In the genomic region with DNA sequence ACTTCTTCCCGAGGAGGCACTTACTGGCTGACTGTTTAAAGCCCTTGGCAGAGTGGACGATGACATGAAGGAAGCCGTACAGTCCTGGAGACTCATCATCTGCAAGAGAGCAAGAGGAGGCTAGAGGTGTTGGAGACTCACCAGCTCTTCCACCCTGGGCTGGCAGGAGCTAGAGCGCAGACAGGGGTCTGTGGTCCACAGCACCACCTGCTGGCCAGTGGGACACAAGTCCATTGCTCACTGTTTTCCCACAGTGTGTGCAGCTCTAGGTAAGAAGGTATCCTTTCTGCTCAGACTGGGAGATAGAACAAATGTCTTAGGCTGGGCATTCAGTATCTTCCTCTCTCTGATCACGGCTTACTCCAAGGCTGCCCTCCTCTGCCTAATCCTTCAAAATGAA, we compare ENCODE assay signal across 9 mouse cellular contexts. TPM values are rescaled to one million over a fixed set of nuclear protein-coding genes. Genes with fewer than 3 reads are reported as not detected.
DNase-seq lines count a peak whose midpoint lies in the region; ATAC-seq and TF ChIP-seq lines count a peak whose summit lies in the region.
"Had no signal": no experiment of that assay in that cellular context is flagged by ENCODE, and none has a peak within 500 bp of the region (broad histone marks: within the 10 kb centered on the region; RNA-seq: fewer than 3 reads in every experiment).

No protein-coding gene starts in this region.

- no peak overlapping the region for H3K4me3 ChIP-seq in heart, adult 2 months
- H3K4me3 ChIP-seq in lung, postnatal 0 days (ENCODE audit: low read depth, low read length): no peak overlapping the region
- H3K4me3 ChIP-seq: limb, embryonic 12.5 days had no signal

- ATAC-seq in CD4-positive, CD25-positive, alpha-beta regulatory T cell, adult 4 months: peak; percentile 50
- peak; percentile 72 for ATAC-seq in lung, postnatal 0 days
- no peak for ATAC-seq in erythroblast, adult 5-6 weeks (replicated peaks; ENCODE audit: low FRiP score, poor library complexity, severe bottlenecking)

- H3K27ac ChIP-seq in heart, adult 2 months: no peak overlapping the region
- no peak overlapping the region for H3K27ac ChIP-seq in lung, postnatal 0 days (ENCODE audit: low read length)
- H3K27ac ChIP-seq: limb, embryonic 12.5 days had no signal

- TF ChIP-seq POLR2A in heart, adult 2 months (IDR thresholded peaks at IDR 0.05; ENCODE audit: insufficient read depth, low read depth, low read length): no peak

- peak; percentile 82; the same call in 1 of the 2 replicates for TF ChIP-seq EP300 in heart, adult 2 months (IDR thresholded peaks at IDR 0.05; ENCODE audit: insufficient read depth, low read depth, low read length)
- no peak for TF ChIP-seq EP300 in lung, postnatal 0 days (IDR thresholded peaks at IDR 0.05)

- H3K36me3 ChIP-seq in heart, adult 2 months (ENCODE audit: control insufficient read depth, insufficient read depth, low read length): no peaks in the 10 kb centered on the region
- peaks cover 18% of the 10 kb centered on the region; the same call in 1 of the 2 replicates for H3K36me3 ChIP-seq in lung, postnatal 0 days (ENCODE audit: insufficient read depth, low read length)

- WGBS in heart, adult 2 months: 36% methylated on average over 5 of the region's 5 CpGs
- WGBS in lung, postnatal 0 days: 60% methylated on average over 5 of the region's 5 CpGs

- no peaks in the 10 kb centered on the region for H3K27me3 ChIP-seq in heart, adult 2 months (ENCODE audit: control insufficient read depth, insufficient read depth, low read length)
- H3K27me3 ChIP-seq in lung, postnatal 0 days (replicated peaks; ENCODE audit: insufficient read depth, low read length): no peaks in the 10 kb centered on the region
- H3K27me3 ChIP-seq: limb, embryonic 12.5 days had no signal

- H3K4me2 ChIP-seq in lung, postnatal 0 days (replicated peaks; ENCODE audit: low read depth, low read length): no peak overlapping the region
- H3K4me2 ChIP-seq: limb, embryonic 12.5 days had no signal

- intact Hi-C loops in heart, adult 2 months (cut with DNase I): loop anchor here (1.0 to 2.0 kb wide), 3 partner anchors 36 to 201 kb away; no protein-coding TSS in a partner anchor

- H3K9me3 ChIP-seq in lung, postnatal 0 days (ENCODE audit: low read length): no peaks in the 10 kb centered on the region
- H3K9me3 ChIP-seq: limb, embryonic 12.5 days had no signal

- H3K9ac ChIP-seq in heart, adult 2 months (ENCODE audit: low read depth, low read length): no peak overlapping the region
- H3K9ac ChIP-seq in lung, postnatal 0 days (replicated peaks; ENCODE audit: low read depth): no peak overlapping the region
- H3K9ac ChIP-seq: limb, embryonic 12.5 days had no signal

- no peaks in the 10 kb centered on the region for H3K79me2 ChIP-seq in heart, adult 2 months (replicated peaks; ENCODE audit: control insufficient read depth, insufficient read depth, low read length)

- no peak; the same call in 1 of the 2 replicates for TF ChIP-seq CTCF in heart, adult 2 months (IDR thresholded peaks at IDR 0.05)
- peak; percentile 93 for TF ChIP-seq CTCF in lung, postnatal 0 days (IDR thresholded peaks at IDR 0.05)

- DNase-seq in T-cell, adult 2 months (ENCODE audit: low spot score): peak; percentile 56
- peak; percentile 60 to 71 for DNase-seq in cerebellum, postnatal 4 days (ENCODE audit: low spot score in 2 of 2)
- peak; percentile 74 to 80 for DNase-seq in heart, adult 2 months
- DNase-seq in kidney, postnatal 10 days: peak; percentile 88
- DNase-seq in lung, postnatal 0 days (ENCODE audit: low spot score): peak; percentile 81
- peak; percentile 72 to 83 for DNase-seq in right cerebral cortex, postnatal 10 days (ENCODE audit: low spot score in 2 of 2)

- no peaks in the 10 kb centered on the region; the same call in 1 of the 2 replicates for H3K4me1 ChIP-seq in heart, adult 2 months (ENCODE audit: control insufficient read depth, insufficient read depth, low read length)
- no peaks in the 10 kb centered on the region for H3K4me1 ChIP-seq in lung, postnatal 0 days (ENCODE audit: insufficient read depth, low read depth, low read length)

RNA-seq across cellular contexts. Expression of gene Timm22, which starts 47.7 kb away (rescaled TPM):
- polyA plus RNA-seq in CD4-positive, CD25-positive, alpha-beta regulatory T cell, adult 4 months (2017; shearing (Covaris generic)): 10 to 100 TPM; 55.6 to 64.4 TPM
- total RNA-seq in heart, adult 2 months (2021): 10 to 100 TPM; 35.3 to 40.4 TPM
- polyA plus RNA-seq in heart, adult 2 months (2012; rRNA removed): 10.4 and 21.0 TPM in 2 replicates
- polyA plus RNA-seq in lung, postnatal 0 days (2015; fragmentation: Nextera tagmentation; extraction: Ambion mirVana): 64.4 and 81.7 TPM in 2 replicates
- total RNA-seq in erythroblast, adult 5-6 weeks (2015; ENCODE audit: low replicate concordance): 5.4 and 6.3 TPM in 2 replicates
- total RNA-seq in erythroblast, adult 5-6 weeks (2017; ENCODE audit: low replicate concordance): 1.6 and 1.7 TPM in 2 replicates

RNA-seq across cellular contexts. Expression of gene Nxn, which starts 55.6 kb away (rescaled TPM):
- 1 to 10 TPM; 1.3 to 2.0 TPM for polyA plus RNA-seq in CD4-positive, CD25-positive, alpha-beta regulatory T cell, adult 4 months (2017; shearing (Covaris generic))
- 10 to 100 TPM; 14.6 to 19.1 TPM for total RNA-seq in heart, adult 2 months (2021)
- polyA plus RNA-seq in heart, adult 2 months (2012; rRNA removed): 10.0 and 14.0 TPM in 2 replicates
- 11.7 and 11.9 TPM in 2 replicates for polyA plus RNA-seq in lung, postnatal 0 days (2015; fragmentation: Nextera tagmentation; extraction: Ambion mirVana)
- total RNA-seq in erythroblast, adult 5-6 weeks (2015; ENCODE audit: low replicate concordance): 5.0 and 9.0 TPM in 2 replicates
- 3.2 and 3.7 TPM in 2 replicates for total RNA-seq in erythroblast, adult 5-6 weeks (2017; ENCODE audit: low replicate concordance)
